Mouse (Mus musculus): ENCODE results near the gene Tnfrsf25. TPM values are rescaled to one million over a fixed set of nuclear protein-coding genes. Genes with fewer than 3 reads are reported as not detected.

The Tnfrsf25 gene
- polyA plus RNA-seq, 1 experiment = 19.9 TPM

DNA sequence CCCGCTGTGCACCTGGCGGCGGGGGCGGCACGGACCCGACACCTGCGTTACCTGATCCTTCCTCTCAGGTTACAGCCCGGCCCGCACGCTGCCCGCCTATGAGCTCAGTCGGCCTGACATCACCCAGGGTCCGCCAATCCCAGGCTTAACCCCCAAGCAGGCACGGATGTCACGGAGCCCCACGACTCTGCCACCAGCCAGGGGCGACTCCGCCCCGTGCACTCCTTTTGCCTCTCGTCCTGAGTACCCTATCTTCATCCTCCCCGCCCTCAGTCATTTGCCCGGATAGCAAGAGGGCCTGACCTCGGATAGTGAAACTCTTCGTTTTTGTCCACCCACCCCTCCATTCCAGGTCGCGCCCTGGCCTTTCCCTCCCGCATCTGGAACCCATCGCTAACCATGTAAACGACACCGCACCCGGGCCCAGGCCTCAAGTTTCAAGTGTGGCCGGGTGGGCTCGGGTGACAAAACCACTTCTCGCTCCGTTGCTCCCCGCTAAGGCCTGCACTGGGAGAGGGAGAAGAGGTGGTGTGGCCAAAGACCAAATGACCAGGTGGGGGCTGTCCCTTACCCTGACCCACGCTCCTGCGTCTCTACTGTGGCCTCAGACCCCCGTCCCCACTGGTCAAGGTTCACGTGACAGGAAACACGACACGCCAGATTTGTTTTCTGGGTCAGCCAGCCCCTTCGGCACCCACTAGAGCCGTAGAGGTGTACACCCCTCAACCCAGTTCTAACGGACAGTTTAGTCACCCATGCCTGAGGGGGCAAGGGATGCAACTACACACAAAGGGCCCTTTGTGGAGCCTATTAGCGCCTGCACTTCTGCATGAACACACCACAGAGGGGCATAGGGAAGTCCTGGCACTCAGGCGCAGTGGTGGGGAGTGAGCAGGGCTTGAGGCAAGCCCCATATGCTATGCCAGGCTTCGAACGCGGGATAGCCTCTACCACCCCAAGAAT, 16.4 kb downstream of the Tnfrsf25 start:
- WGBS = 21% methylated on average over 50 of the region's 50 CpGs
- Histone ChIP-seq H3K27me3 (ENCODE audit: control insufficient read depth, insufficient read depth, low read length) (peaks cover 10% of the 10 kb centered on the region; the same call in 1 of the 2 replicates), H3K36me3 (ENCODE audit: control insufficient read depth, insufficient read depth, low read length) (no peaks in the 10 kb centered on the region), H3K4me3 (ENCODE audit: control insufficient read depth, insufficient read depth, low read length) (no peak overlapping the region), H3K27ac (ENCODE audit: control insufficient read depth, insufficient read depth, low read length) (no peak overlapping the region), H3K4me1 (replicated peaks; ENCODE audit: control insufficient read depth, insufficient read depth, low read length) (peaks cover 11% of the 10 kb centered on the region; the same call in 1 of the 2 replicates)
- DNase-seq = no peak
- TF ChIP-seq POLR2A (IDR thresholded peaks at IDR 0.05; ENCODE audit: control insufficient read depth, extremely low read depth, insufficient read depth, low read length, poor library complexity) (no peak), CTCF (IDR thresholded peaks at IDR 0.05; ENCODE audit: borderline replicate concordance, control insufficient read depth, extremely low read depth, insufficient read depth, low read length, poor library complexity) (no peak)

GRCm38 (mm10) chr4:152132772-152133169, 17.0 kb downstream of the Tnfrsf25 start:
- no peak for DNase-seq
- H3K36me3 ChIP-seq (ENCODE audit: control insufficient read depth, insufficient read depth, low read length) = no peaks in the 10 kb centered on the region
- H3K27me3 ChIP-seq (ENCODE audit: control insufficient read depth, insufficient read depth, low read length) = peaks cover 10% of the 10 kb centered on the region; the same call in 1 of the 2 replicates
- H3K4me3 ChIP-seq (ENCODE audit: control insufficient read depth, insufficient read depth, low read length) = no peak overlapping the region
- peaks cover 11% of the 10 kb centered on the region; the same call in 1 of the 2 replicates for H3K4me1 ChIP-seq (replicated peaks; ENCODE audit: control insufficient read depth, insufficient read depth, low read length)
- TF ChIP-seq CTCF (IDR thresholded peaks at IDR 0.05; ENCODE audit: borderline replicate concordance, control insufficient read depth, extremely low read depth, insufficient read depth, low read length, poor library complexity) = no peak
- no peak for TF ChIP-seq POLR2A (IDR thresholded peaks at IDR 0.05; ENCODE audit: control insufficient read depth, extremely low read depth, insufficient read depth, low read length, poor library complexity)
- no peak overlapping the region for H3K27ac ChIP-seq (ENCODE audit: control insufficient read depth, insufficient read depth, low read length)
- 69% methylated on average over 10 of the region's 10 CpGs for WGBS

- no peak for DNase-seq
- 86% methylated on average over 5 of the region's 5 CpGs for WGBS
- Histone ChIP-seq H3K4me3 (ENCODE audit: control insufficient read depth, insufficient read depth, low read length) (no peak overlapping the region), H3K27ac (ENCODE audit: control insufficient read depth, insufficient read depth, low read length) (no peak overlapping the region), H3K36me3 (ENCODE audit: control insufficient read depth, insufficient read depth, low read length) (no peaks in the 10 kb centered on the region), H3K4me1 (replicated peaks; ENCODE audit: control insufficient read depth, insufficient read depth, low read length) (peaks cover 13% of the 10 kb centered on the region), H3K27me3 (ENCODE audit: control insufficient read depth, insufficient read depth, low read length) (peaks cover 10% of the 10 kb centered on the region; the same call in 1 of the 2 replicates)
- no peak for TF ChIP-seq CTCF (IDR thresholded peaks at IDR 0.05; ENCODE audit: borderline replicate concordance, control insufficient read depth, extremely low read depth, insufficient read depth, low read length, poor library complexity)
- TF ChIP-seq POLR2A (IDR thresholded peaks at IDR 0.05; ENCODE audit: control insufficient read depth, extremely low read depth, insufficient read depth, low read length, poor library complexity) = no peak
These were observed 17.5 kb downstream of the Tnfrsf25 start for GRCm38 (mm10) chr4:152133213-152133612.

- H3K27me3 ChIP-seq (ENCODE audit: control insufficient read depth, insufficient read depth, low read length) = peaks cover 6% of the 10 kb centered on the region; the same call in 1 of the 2 replicates
These were observed 18.8 kb downstream of the Tnfrsf25 start for GRCm38 (mm10) chr4:152134507-152134906.

DNA sequence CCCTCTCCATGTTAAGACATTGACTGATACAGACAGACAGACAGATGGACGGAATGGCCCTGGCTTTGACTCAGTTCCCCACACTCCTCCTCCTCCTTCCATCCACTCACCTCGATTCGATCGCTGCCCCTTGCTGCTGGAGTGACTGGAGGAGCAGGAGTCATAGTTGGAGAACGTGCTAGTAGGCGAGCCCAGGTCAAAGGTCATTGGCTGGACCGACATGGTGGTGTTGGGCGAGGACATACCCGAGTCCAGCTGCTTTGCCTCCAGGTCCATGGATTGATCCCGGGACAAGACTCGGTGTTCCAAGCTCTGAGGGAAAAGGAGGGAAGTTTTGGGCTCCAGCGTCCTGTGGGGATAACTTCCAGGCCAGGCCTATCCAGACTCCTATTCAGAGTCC, 19.6 kb downstream of the Tnfrsf25 start:
- no peak for TF ChIP-seq CTCF (IDR thresholded peaks at IDR 0.05; ENCODE audit: borderline replicate concordance, control insufficient read depth, extremely low read depth, insufficient read depth, low read length, poor library complexity)
- no peak for TF ChIP-seq POLR2A (IDR thresholded peaks at IDR 0.05; ENCODE audit: control insufficient read depth, extremely low read depth, insufficient read depth, low read length, poor library complexity)
- Histone ChIP-seq H3K36me3 (ENCODE audit: control insufficient read depth, insufficient read depth, low read length) (no peaks in the 10 kb centered on the region), H3K27ac (ENCODE audit: control insufficient read depth, insufficient read depth, low read length) (no peak overlapping the region), H3K4me3 (ENCODE audit: control insufficient read depth, insufficient read depth, low read length) (no peak overlapping the region), H3K4me1 (replicated peaks; ENCODE audit: control insufficient read depth, insufficient read depth, low read length) (peaks cover 21% of the 10 kb centered on the region), H3K27me3 (ENCODE audit: control insufficient read depth, insufficient read depth, low read length) (peaks cover 6% of the 10 kb centered on the region; the same call in 1 of the 2 replicates)
- DNase-seq = no peak
- WGBS = 95% methylated on average over 12 of the region's 12 CpGs

More at GRCm38 (mm10) chr4:152134507-152134906, 18.8 kb downstream of the Tnfrsf25 start:
- Histone ChIP-seq H3K4me1 (replicated peaks; ENCODE audit: control insufficient read depth, insufficient read depth, low read length) (peaks cover 21% of the 10 kb centered on the region), H3K27ac (ENCODE audit: control insufficient read depth, insufficient read depth, low read length) (no peak overlapping the region), H3K4me3 (ENCODE audit: control insufficient read depth, insufficient read depth, low read length) (no peak overlapping the region), H3K36me3 (ENCODE audit: control insufficient read depth, insufficient read depth, low read length) (no peaks in the 10 kb centered on the region)
- peak; percentile 77 for DNase-seq
- TF ChIP-seq CTCF (IDR thresholded peaks at IDR 0.05; ENCODE audit: borderline replicate concordance, control insufficient read depth, extremely low read depth, insufficient read depth, low read length, poor library complexity) (peak; percentile 88), POLR2A (IDR thresholded peaks at IDR 0.05; ENCODE audit: control insufficient read depth, extremely low read depth, insufficient read depth, low read length, poor library complexity) (no peak)

- no peak for DNase-seq
- no peaks in the 10 kb centered on the region for H3K36me3 ChIP-seq (ENCODE audit: control insufficient read depth, insufficient read depth, low read length)
- 66% methylated on average over 6 of the region's 6 CpGs for WGBS
- peaks cover 16% of the 10 kb centered on the region for H3K4me1 ChIP-seq (replicated peaks; ENCODE audit: control insufficient read depth, insufficient read depth, low read length)
- no peak overlapping the region for H3K27ac ChIP-seq (ENCODE audit: control insufficient read depth, insufficient read depth, low read length)
- H3K27me3 ChIP-seq (ENCODE audit: control insufficient read depth, insufficient read depth, low read length) = peaks cover 6% of the 10 kb centered on the region; the same call in 1 of the 2 replicates
- TF ChIP-seq POLR2A (IDR thresholded peaks at IDR 0.05; ENCODE audit: control insufficient read depth, extremely low read depth, insufficient read depth, low read length, poor library complexity) (no peak), CTCF (IDR thresholded peaks at IDR 0.05; ENCODE audit: borderline replicate concordance, control insufficient read depth, extremely low read depth, insufficient read depth, low read length, poor library complexity) (no peak)
- no peak overlapping the region for H3K4me3 ChIP-seq (ENCODE audit: control insufficient read depth, insufficient read depth, low read length)
These were observed 20.6 kb downstream of the Tnfrsf25 start for GRCm38 (mm10) chr4:152136112-152136875.
